Mouse (Mus musculus) midbrain, embryonic 12.5 days (tissue): ENCODE measurements around the gene Sart1. TPM values are rescaled to one million over a fixed set of nuclear protein-coding genes. Genes with fewer than 3 reads are reported as not detected.
"Not testable (repeated sequence)": the region's sequence is repeated elsewhere in the genome, so short reads cannot be mapped to it uniquely, and the experiment has no call there.

Experiments used
- ATAC-seq: fragments of 200-750 bp; cut with Nextera tagmentation; 2 replicates; pipeline ENCODE4 v1.8.0; 2017; ENCODE audit warnings: low read depth, moderate TSS enrichment, moderate library complexity; ENCODE audit not compliant: low FRiP score
- H3K27ac ChIP-seq: fragments of 300-500 bp; sonication (generic); replicated peaks from 2 replicates; pipeline ENCODE4 v1.5.1; 2016; ENCODE audit warnings: mild to moderate bottlenecking
- H3K27me3 ChIP-seq: fragments of 300-500 bp; sonication (generic); 2 replicates; pipeline ENCODE4 v1.6.1; 2016; ENCODE audit warnings: mild to moderate bottlenecking
- H3K36me3 ChIP-seq: fragments of 300-500 bp; sonication (generic); 2 replicates; pipeline ENCODE4 v1.6.1; 2016
- H3K4me1 ChIP-seq: fragments of 300-500 bp; sonication (generic); 2 replicates; pipeline ENCODE4 v1.6.1; 2016
- H3K4me2 ChIP-seq: fragments of 300-500 bp; sonication (generic); replicated peaks from 2 replicates; pipeline ENCODE4 v1.6.1; 2016; ENCODE audit warnings: mild to moderate bottlenecking, moderate library complexity
- H3K4me3 ChIP-seq: fragments of 300-500 bp; sonication (generic); 2 replicates; pipeline ENCODE4 v1.5.1; 2016; ENCODE audit warnings: mild to moderate bottlenecking
- H3K9ac ChIP-seq: fragments of 300-500 bp; sonication (generic); replicated peaks from 2 replicates; pipeline ENCODE4 v1.6.1; 2016; ENCODE audit warnings: mild to moderate bottlenecking, moderate library complexity
- H3K9me3 ChIP-seq: fragments of 300-500 bp; sonication (generic); 2 replicates; pipeline ENCODE4 v1.6.1; 2016; ENCODE audit warnings: mild to moderate bottlenecking
- WGBS: fragments of 180-500 bp; shearing (Covaris S2); methylation state at CpG from one replicate; pipeline ENCODE4 v1.1.7; 2016; 5-methylcytosine and 5-hydroxymethylcytosine counted together
- polyA plus RNA-seq: library from polyadenylated mRNA; unstranded; fragments of >200 nt; fragmentation: Nextera tagmentation; extraction: Ambion mirVana; gene quantifications from 2 replicates; pipeline ENCODE4 v1.2.1, GENCODE M21; 2016

The Sart1 gene
- polyA plus RNA-seq, 1 experiment from 2014 or later = 115 TPM

DNA sequence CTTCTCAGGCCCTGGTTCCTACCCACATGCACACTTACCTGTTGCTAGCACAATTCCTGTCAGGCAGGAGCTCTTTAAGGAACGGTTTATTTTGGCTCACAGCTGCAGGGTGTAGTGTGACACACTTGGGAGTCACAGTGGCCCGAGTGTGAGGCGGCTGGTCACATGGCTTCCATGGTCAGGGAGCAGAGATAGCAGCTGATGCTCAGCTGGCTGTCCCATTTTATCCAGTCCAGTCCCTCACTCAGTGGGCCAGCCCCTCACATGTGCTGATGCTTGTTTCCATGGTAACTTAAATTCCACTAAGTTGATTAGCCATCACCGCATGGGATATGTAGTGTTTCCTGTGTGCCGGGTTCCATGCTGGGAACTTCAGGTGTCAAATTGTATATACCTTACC, 23.5 kb upstream of the Sart1 start:
- H3K4me3 ChIP-seq = no peak overlapping the region
- H3K36me3 ChIP-seq = no peaks in the 10 kb centered on the region
- no peaks in the 10 kb centered on the region for H3K9me3 ChIP-seq
- peaks cover 7% of the 10 kb centered on the region; the same call in 1 of the 2 replicates for H3K4me1 ChIP-seq
- 73% methylated on average over 5 of the region's 5 CpGs for WGBS
- H3K9ac ChIP-seq = no peak overlapping the region
- no peak for ATAC-seq
- no peak overlapping the region for H3K4me2 ChIP-seq
- H3K27me3 ChIP-seq = no peaks in the 10 kb centered on the region
- H3K27ac ChIP-seq = no peak overlapping the region

DNA sequence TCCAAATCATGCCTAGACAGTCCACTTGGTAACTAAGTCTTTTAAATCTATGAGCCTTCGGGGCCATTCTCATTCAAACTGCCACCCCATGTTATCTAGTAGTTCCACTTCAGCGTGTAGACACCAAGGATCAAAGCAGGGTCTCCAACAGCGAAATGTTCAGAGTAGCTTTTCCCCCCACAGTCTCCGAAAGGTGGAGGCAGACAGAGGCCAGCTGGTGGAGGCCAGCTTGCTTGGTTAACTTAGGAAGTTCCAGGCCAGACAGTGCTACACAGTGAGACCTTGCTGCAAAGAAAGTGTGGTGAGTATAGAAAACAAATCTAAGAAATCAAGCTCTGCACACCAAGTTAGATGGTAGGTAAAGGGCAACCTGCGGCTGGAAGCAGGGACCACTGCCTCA, 22.1 kb upstream of the Sart1 start:
- H3K36me3 ChIP-seq = no peaks in the 10 kb centered on the region
- no peak overlapping the region for H3K4me3 ChIP-seq
- 91% methylated on average over 5 of the region's 5 CpGs for whole genome bisulfite sequencing
- H3K27me3 ChIP-seq = no peaks in the 10 kb centered on the region
- H3K9ac ChIP-seq = no peak overlapping the region
- peaks cover 12% of the 10 kb centered on the region for H3K4me1 ChIP-seq
- no peak overlapping the region for H3K27ac ChIP-seq
- no peak overlapping the region for H3K4me2 ChIP-seq
- no peak for ATAC-seq
- H3K9me3 ChIP-seq = no peaks in the 10 kb centered on the region

DNA sequence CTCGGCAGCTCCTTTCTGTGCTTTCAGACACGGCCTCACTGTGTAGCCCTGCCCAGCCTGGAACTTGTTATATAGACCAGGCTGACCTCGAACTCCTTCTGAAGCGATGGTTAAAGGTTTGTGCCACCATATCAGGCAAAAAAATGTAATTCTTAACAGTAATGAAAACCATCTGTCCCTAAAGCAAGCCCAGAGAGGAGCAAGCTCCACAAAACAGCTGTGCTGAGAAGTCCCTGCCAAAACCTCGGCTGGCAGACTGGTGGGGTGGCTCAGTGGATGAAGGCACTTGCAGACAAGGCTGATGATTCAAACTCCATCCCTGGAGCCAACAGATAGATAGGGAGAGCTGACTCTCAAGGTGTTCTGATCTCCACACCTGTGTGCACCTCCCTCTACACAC, 20.6 kb upstream of the Sart1 start:
- ATAC-seq = no peak
- Histone ChIP-seq H3K9ac (no peak overlapping the region), H3K36me3 (no peaks in the 10 kb centered on the region), H3K9me3 (no peaks in the 10 kb centered on the region), H3K27ac (no peak overlapping the region), H3K4me1 (peaks cover 12% of the 10 kb centered on the region), H3K4me3 (no peak overlapping the region), H3K27me3 (no peaks in the 10 kb centered on the region), H3K4me2 (no peak overlapping the region)
- 77% methylated on average over 5 of the region's 5 CpGs for WGBS

DNA sequence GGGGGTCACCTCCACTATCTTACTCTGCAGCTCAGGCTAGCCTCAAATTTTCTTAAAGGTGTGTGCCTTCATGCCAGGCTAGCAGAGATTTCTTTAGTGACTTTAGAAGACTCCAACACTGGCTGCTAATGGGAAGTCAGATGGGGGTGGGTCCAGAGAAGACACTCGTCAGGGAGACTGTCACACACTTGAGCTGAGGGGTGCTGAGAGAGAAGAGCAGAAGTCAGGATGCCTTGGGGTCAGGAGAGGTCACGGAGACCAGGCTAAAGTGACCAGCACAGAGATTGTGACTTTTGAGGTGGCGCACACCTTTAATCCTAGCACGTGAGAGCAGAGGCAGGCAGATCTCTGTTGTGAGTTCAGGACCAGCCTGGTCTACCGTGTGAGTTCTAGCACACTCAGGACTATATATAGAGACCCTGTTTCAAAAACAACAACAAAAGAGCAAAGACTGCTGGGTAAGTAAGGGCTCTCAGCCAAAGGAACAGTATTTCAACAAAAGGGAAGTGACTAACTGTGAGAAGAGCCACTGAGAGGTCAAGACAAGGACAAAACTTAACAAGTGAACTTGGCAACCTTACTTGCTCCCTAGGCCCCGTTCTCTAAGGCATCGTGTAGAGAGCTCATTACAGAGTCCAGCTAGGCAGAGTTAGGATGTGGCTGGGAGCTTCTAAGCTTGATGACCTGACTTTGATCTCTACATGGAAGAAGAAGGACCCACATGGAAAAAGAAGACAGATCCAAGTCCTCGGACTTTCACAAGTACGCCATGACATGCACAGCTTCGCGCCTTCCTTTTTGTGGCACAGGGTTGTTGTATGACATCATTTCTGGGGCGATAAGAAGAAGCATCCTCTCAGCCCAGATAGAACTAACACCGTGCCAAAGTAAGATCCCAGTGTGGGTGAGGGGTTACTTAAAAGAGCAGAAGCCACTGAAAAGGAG, 19.8 kb upstream of the Sart1 start:
- WGBS = 89% methylated on average over 13 of the region's 13 CpGs
- Histone ChIP-seq H3K36me3 (no peaks in the 10 kb centered on the region), H3K27me3 (no peaks in the 10 kb centered on the region), H3K9ac (peak overlapping the region; percentile 63), H3K27ac (no peak overlapping the region), H3K4me3 (no peak overlapping the region), H3K9me3 (no peaks in the 10 kb centered on the region), H3K4me2 (peak overlapping the region; percentile 75), H3K4me1 (peaks cover 12% of the 10 kb centered on the region)
- no peak for ATAC-seq

DNA sequence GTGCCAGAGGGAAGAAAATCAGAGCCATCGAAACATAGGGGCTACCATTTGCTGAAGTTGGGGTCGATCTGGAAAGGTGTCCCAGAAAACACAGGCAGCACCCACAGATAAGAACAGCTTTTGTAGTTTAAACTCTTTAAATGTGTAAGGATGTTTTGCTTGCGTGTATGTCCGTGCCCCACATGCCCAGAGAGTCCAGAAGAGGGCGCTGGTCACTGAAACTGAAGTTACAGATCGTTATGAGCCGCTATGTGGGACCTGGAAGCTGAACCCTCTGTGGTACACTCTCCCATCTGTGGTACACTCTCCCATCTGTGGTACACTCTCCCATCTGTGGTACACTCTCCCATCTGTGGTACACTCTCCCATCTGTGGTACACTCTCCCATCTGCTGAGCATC, 18.6 kb upstream of the Sart1 start:
- H3K4me3 ChIP-seq = peak overlapping the region; percentile 59
- peak; percentile 25 for ATAC-seq
- WGBS = 14% methylated on average over 7 of the region's 7 CpGs

DNA sequence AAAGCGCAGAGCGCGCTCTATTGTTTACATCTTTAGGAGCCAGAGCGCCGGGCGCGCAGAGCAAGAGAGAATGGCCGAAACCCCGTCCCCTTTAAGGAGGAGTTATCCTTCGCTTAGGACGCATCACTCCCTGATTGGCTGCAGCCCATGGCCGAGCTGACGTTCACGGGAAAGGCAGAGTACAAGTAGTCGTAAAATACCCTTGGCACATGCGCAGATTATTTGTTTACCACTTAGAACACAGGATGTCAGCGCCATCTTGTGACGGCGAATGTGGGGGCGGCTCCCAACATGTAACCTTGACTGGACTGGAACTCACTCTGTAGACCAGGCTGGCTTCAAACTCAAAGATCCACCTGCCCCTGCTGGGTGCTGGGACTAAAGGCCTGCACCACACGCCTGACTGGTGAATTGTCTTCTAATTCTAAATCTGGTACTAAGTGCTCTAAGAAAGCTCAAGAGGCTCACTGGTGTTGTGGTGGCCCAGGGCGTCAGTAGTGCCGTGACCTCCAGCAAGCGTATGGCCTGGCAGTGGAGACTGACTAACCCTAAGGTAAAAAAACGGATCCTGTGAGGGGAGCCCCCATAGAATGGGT, 18.1 kb upstream of the Sart1 start:
- 13% methylated on average over 25 of the region's 25 CpGs for WGBS
- H3K36me3 ChIP-seq, H3K27me3 ChIP-seq, H3K9me3 ChIP-seq: not testable (repeated sequence)
- Histone ChIP-seq H3K9ac (peak overlapping the region; percentile 63), H3K4me1 (peaks cover 12% of the 10 kb centered on the region), H3K27ac (peak overlapping the region; percentile 81), H3K4me2 (peak overlapping the region; percentile 75), H3K4me3 (peak overlapping the region; percentile 59)
- peak; percentile 84 for ATAC-seq

More for the DNA sequence above, 18.6 kb upstream of the Sart1 start:
- Histone ChIP-seq H3K27ac (peak overlapping the region; percentile 81), H3K4me1 (peaks cover 12% of the 10 kb centered on the region), H3K4me2 (peak overlapping the region; percentile 75), H3K9me3 (no peaks in the 10 kb centered on the region), H3K27me3 (no peaks in the 10 kb centered on the region), H3K36me3 (no peaks in the 10 kb centered on the region), H3K9ac (peak overlapping the region; percentile 63)

GRCm38 (mm10) chr19:5405924-5406323, 17.4 kb upstream of the Sart1 start:
- Histone ChIP-seq H3K27me3 (no peaks in the 10 kb centered on the region), H3K36me3 (no peaks in the 10 kb centered on the region), H3K4me1 (peaks cover 12% of the 10 kb centered on the region), H3K9me3 (no peaks in the 10 kb centered on the region), H3K27ac (peak overlapping the region; percentile 54; the same call in 1 of the 2 replicates), H3K4me2 (peak overlapping the region; percentile 56), H3K4me3 (peak overlapping the region; percentile 36), H3K9ac (peak overlapping the region; percentile 43; the same call in 1 of the 2 replicates)
- ATAC-seq = no peak
- WGBS = 29% methylated on average over 7 of the region's 7 CpGs

DNA sequence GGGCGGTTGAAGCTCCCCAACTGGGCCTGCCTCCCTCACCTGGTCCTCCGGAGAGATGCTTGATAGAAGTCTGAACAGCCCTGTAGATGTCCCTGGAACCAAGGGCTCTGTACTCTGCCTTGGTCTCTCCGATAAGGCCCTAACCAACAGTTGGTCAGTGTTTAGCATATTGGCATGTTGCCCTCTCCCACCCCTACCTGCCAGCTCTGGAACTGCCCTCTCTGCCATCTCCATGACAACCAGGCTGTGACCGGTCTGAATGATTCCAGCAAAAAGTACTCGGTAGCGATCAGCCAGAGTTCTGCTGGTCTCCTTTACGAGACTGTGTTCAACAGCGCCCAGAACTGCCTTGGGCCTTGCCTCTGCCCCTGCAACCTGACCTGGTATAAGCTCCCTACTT, 13.8 kb upstream of the Sart1 start, which contains the start of gene Tsga10ip:
TSS of gene Tsga10ip (minus strand) at position 234 of the 400 bp plus-strand sequence.
- no peak within 1 kb of the TSS for H3K9ac ChIP-seq
- no peak within 1 kb of the TSS for H3K4me3 ChIP-seq
- H3K4me1 ChIP-seq = peaks cover 4% of the 10 kb centered on the region
- H3K36me3 ChIP-seq = no peaks in the 10 kb centered on the region
- no peak for ATAC-seq
- 75% methylated on average over 8 of the region's 8 CpGs for WGBS
- H3K4me2 ChIP-seq = no peak within 1 kb of the TSS
- H3K9me3 ChIP-seq = no peaks in the 10 kb centered on the region
- H3K27ac ChIP-seq = no peak within 1 kb of the TSS
- no peaks in the 10 kb centered on the region for H3K27me3 ChIP-seq

GRCm38 (mm10) chr19:5401073-5401472, 12.6 kb upstream of the Sart1 start:
- ATAC-seq, H3K4me3 ChIP-seq, H3K4me1 ChIP-seq, H3K36me3 ChIP-seq, H3K4me2 ChIP-seq, H3K9ac ChIP-seq, H3K27ac ChIP-seq, H3K9me3 ChIP-seq, H3K27me3 ChIP-seq: not testable (repeated sequence)
- WGBS = 78% methylated on average over 4 of the region's 4 CpGs

DNA sequence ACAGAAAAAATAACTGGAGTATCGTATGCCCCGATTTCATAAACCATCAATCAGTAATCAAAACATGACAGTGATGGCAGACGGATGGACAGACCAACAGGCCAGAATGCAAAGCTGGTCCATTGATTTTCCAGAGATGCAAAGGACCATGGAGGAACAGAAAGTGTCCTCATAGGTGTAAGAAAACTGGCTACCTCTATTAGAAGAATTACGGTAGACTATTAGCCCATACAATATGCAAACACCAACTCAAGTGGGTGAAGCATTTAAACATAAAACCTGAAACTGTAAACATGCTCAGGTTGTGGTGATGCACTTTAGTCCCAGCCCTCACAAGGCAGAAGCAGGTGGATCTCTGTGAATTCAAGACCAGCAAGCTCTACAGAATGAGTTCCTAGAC, 6.9 kb upstream of the Sart1 start:
- Histone ChIP-seq H3K4me3 (no peak overlapping the region), H3K4me1 (peaks cover 2% of the 10 kb centered on the region), H3K27ac (no peak overlapping the region), H3K36me3 (no peaks in the 10 kb centered on the region), H3K27me3 (peaks cover 7% of the 10 kb centered on the region; the same call in 1 of the 2 replicates), H3K9ac (no peak overlapping the region), H3K4me2 (no peak overlapping the region), H3K9me3 (no peaks in the 10 kb centered on the region)
- WGBS = 76% methylated on average over 4 of the region's 4 CpGs
- no peak for ATAC-seq

- no peak for ATAC-seq
- Histone ChIP-seq H3K9ac (0 out of 2 replicates have a peak overlapping the region, but pooled peaks have one; percentile 15), H3K36me3 (no peaks in the 10 kb centered on the region)
Measured at GRCm38 (mm10) chr19:5394168-5394567, 5.7 kb upstream of the Sart1 start.

DNA sequence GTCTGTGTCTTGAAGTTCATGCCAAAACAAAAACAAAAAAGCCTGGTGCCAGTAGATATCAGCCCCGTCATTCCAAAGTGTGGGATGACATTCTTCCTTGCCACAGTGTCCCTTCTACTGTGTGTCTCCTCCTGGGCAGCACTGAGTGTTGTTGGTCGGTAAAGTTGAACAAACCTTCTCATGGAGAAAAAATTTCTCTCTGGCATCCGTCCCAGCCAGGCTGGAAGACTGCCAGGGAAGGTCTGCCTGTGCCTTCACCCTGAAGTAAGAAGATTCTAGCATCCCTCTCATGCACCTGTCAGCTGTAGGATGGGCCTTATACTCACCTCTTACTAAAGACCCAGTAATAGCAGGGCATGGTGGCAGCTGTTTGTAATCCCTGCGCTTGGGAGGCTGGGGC, 4.4 kb upstream of the Sart1 start:
- WGBS = 74% methylated on average over 4 of the region's 4 CpGs
- H3K27ac ChIP-seq = no peak overlapping the region

More at GRCm38 (mm10) chr19:5394168-5394567, 5.7 kb upstream of the Sart1 start:
- H3K4me3 ChIP-seq = no peak overlapping the region
- WGBS = 58% methylated on average over 10 of the region's 10 CpGs
- H3K4me2 ChIP-seq = no peak overlapping the region
- no peak overlapping the region for H3K27ac ChIP-seq
- H3K27me3 ChIP-seq = peaks cover 7% of the 10 kb centered on the region; the same call in 1 of the 2 replicates
- no peaks in the 10 kb centered on the region for H3K9me3 ChIP-seq
- peaks cover 14% of the 10 kb centered on the region for H3K4me1 ChIP-seq

More for the DNA sequence above, 4.4 kb upstream of the Sart1 start:
- peaks cover 7% of the 10 kb centered on the region; the same call in 1 of the 2 replicates for H3K27me3 ChIP-seq
- no peak overlapping the region for H3K4me2 ChIP-seq
- peaks cover 17% of the 10 kb centered on the region for H3K4me1 ChIP-seq
- no peaks in the 10 kb centered on the region for H3K9me3 ChIP-seq
- H3K4me3 ChIP-seq = no peak overlapping the region
- no peaks in the 10 kb centered on the region for H3K36me3 ChIP-seq
- H3K9ac ChIP-seq = peak overlapping the region; percentile 6; the same call in 1 of the 2 replicates
- no peak for ATAC-seq
